Mouse (Mus musculus): ENCODE results near the gene Unc13a. TPM values are rescaled to one million over a fixed set of nuclear protein-coding genes. Genes with fewer than 3 reads are reported as not detected.

Unc13a gene
- polyA plus RNA-seq, 1 experiment from 2014 or later, result 0.46 TPM

- ATAC-seq (ENCODE audit: insufficient read depth), result no peak
- Histone ChIP-seq H3K4me2 (no peak overlapping the region), H3K36me3 (ENCODE audit: insufficient read depth) (no peaks in the 10 kb centered on the region), H3K27ac (ENCODE audit: low read depth) (no peak overlapping the region), H3K4me1 (ENCODE audit: insufficient read depth) (peaks cover 3% of the 10 kb centered on the region; the same call in 1 of the 2 replicates), H3K27me3 (ENCODE audit: insufficient read depth, low read length) (0 out of 2 replicates have a peak, but pooled peaks cover 16% of the 10 kb centered on the region), H3K9me3 (ENCODE audit: low read depth, low read length) (no peaks in the 10 kb centered on the region), H3K9ac (no peak overlapping the region), H3K4me3 (ENCODE audit: low read depth, low read length) (no peak overlapping the region)
- DNase-seq, result no peak
- 32% methylated on average over 1 of the region's 1 CpGs for WGBS
- TF ChIP-seq CTCF (IDR thresholded peaks at IDR 0.05; ENCODE audit: low read depth), result no peak
These were observed 4.7 kb downstream of the Unc13a start for GRCm38 (mm10) chr8:71666855-71667254.

- ATAC-seq (ENCODE audit: insufficient read depth) (peak; percentile 54), DNase-seq (peak; percentile 77)
- Histone ChIP-seq H3K4me1 (ENCODE audit: insufficient read depth) (peaks cover 3% of the 10 kb centered on the region; the same call in 1 of the 2 replicates), H3K4me2 (peak overlapping the region; percentile 50), H3K9ac (no peak overlapping the region), H3K27me3 (ENCODE audit: insufficient read depth, low read length) (peaks cover 12% of the 10 kb centered on the region; the same call in 1 of the 2 replicates), H3K36me3 (ENCODE audit: insufficient read depth) (no peaks in the 10 kb centered on the region), H3K9me3 (ENCODE audit: low read depth, low read length) (no peaks in the 10 kb centered on the region), H3K4me3 (ENCODE audit: low read depth, low read length) (peak overlapping the region; percentile 17), H3K27ac (ENCODE audit: low read depth) (no peak overlapping the region)
- no peak for TF ChIP-seq CTCF (IDR thresholded peaks at IDR 0.05; ENCODE audit: low read depth)
- 1% methylated on average over 22 of the region's 22 CpGs for WGBS
These were observed 6.0 kb downstream of the Unc13a start for GRCm38 (mm10) chr8:71665331-71666130.

GRCm38 (mm10) chr8:71660325-71661120 is 11.0 kb downstream of the Unc13a start:
- Histone ChIP-seq H3K4me3 (ENCODE audit: low read depth, low read length) (no peak overlapping the region), H3K9ac (no peak overlapping the region), H3K4me2 (no peak overlapping the region), H3K4me1 (ENCODE audit: insufficient read depth) (no peaks in the 10 kb centered on the region), H3K36me3 (ENCODE audit: insufficient read depth) (no peaks in the 10 kb centered on the region), H3K27ac (ENCODE audit: low read depth) (no peak overlapping the region), H3K27me3 (ENCODE audit: insufficient read depth, low read length) (peaks cover 35% of the 10 kb centered on the region), H3K9me3 (ENCODE audit: low read depth, low read length) (no peaks in the 10 kb centered on the region)
- TF ChIP-seq CTCF (IDR thresholded peaks at IDR 0.05; ENCODE audit: low read depth), result peak; percentile 96
- DNase-seq, result peak; percentile 95
- peak; percentile 67 for ATAC-seq (ENCODE audit: insufficient read depth)
- WGBS, result 8% methylated on average over 36 of the region's 36 CpGs

DNA sequence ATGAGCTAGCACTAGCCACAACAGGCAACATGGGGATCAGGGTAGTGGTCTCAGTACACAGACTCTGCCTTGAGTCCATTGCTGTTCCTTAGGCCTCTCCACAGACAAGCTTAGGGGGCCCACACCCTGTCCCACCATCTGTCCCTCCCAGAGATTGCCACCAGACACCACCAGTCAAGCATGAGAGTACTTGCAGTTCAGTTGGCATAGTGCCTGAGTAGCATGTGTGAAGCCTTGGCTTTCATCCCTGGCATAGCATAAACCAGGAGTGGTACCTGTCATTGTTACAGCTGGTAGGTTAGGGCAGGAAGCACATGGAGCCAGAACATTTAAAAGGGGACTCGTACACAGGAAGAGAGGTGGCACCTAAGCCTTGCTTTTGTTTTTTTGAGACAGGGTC is 11.8 kb downstream of the Unc13a start:
- Histone ChIP-seq H3K4me2 (no peak overlapping the region), H3K4me1 (ENCODE audit: insufficient read depth) (no peaks in the 10 kb centered on the region), H3K4me3 (ENCODE audit: low read depth, low read length) (no peak overlapping the region), H3K36me3 (ENCODE audit: insufficient read depth) (no peaks in the 10 kb centered on the region), H3K27me3 (ENCODE audit: insufficient read depth, low read length) (peaks cover 43% of the 10 kb centered on the region), H3K27ac (ENCODE audit: low read depth) (no peak overlapping the region), H3K9me3 (ENCODE audit: low read depth, low read length) (no peaks in the 10 kb centered on the region), H3K9ac (no peak overlapping the region)
- TF ChIP-seq CTCF (IDR thresholded peaks at IDR 0.05; ENCODE audit: low read depth), result no peak
- no peak for ATAC-seq (ENCODE audit: insufficient read depth)
- DNase-seq, result no peak
- WGBS, result 58% methylated on average over 1 of the region's 1 CpGs

DNA sequence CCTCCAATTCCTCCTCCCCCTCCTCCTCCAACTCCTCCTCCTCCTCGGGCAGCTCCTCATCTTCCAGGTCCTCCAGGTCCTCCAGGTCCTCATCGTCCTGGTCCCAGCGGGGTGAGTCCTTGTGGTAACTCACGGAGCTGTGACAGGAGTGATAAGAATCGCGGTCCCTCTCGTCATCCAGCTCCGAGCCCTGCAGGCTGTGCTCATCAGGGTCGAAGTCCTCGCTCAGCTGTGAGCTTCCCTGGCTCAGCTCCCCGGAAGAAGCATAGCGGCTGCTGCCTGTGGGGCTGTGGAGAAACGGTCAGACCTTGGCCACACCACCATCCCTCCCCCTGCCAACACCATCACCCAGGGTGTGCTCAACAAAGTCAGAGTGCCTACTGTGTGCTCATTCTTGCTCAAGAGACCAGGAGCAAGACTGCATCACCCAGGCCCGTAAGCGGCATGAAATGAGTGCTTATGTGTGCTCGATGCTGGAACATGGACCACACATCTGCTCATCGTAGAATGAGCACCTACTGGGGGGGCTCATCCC is 13.0 kb downstream of the Unc13a start:
- no peaks in the 10 kb centered on the region for H3K36me3 ChIP-seq (ENCODE audit: insufficient read depth)

GRCm38 (mm10) chr8:71657816-71658215 is 13.7 kb downstream of the Unc13a start:
- no peak for ATAC-seq (ENCODE audit: insufficient read depth)
- Histone ChIP-seq H3K4me3 (ENCODE audit: low read depth, low read length) (no peak overlapping the region), H3K9ac (no peak overlapping the region), H3K36me3 (ENCODE audit: insufficient read depth) (no peaks in the 10 kb centered on the region), H3K4me2 (no peak overlapping the region), H3K4me1 (ENCODE audit: insufficient read depth) (no peaks in the 10 kb centered on the region), H3K27me3 (ENCODE audit: insufficient read depth, low read length) (peaks cover 54% of the 10 kb centered on the region), H3K9me3 (ENCODE audit: low read depth, low read length) (no peaks in the 10 kb centered on the region), H3K27ac (ENCODE audit: low read depth) (no peak overlapping the region)
- TF ChIP-seq CTCF (IDR thresholded peaks at IDR 0.05; ENCODE audit: low read depth), result no peak
- WGBS, result 26% methylated on average over 9 of the region's 9 CpGs
- no peak for DNase-seq

More for the DNA sequence above, 13.0 kb downstream of the Unc13a start:
- no peak for ATAC-seq (ENCODE audit: insufficient read depth)
- Histone ChIP-seq H3K27me3 (ENCODE audit: insufficient read depth, low read length) (peaks cover 54% of the 10 kb centered on the region), H3K9ac (no peak overlapping the region), H3K27ac (ENCODE audit: low read depth) (no peak overlapping the region), H3K4me1 (ENCODE audit: insufficient read depth) (no peaks in the 10 kb centered on the region), H3K4me2 (no peak overlapping the region), H3K9me3 (ENCODE audit: low read depth, low read length) (no peaks in the 10 kb centered on the region), H3K4me3 (ENCODE audit: low read depth, low read length) (no peak overlapping the region)
- 27% methylated on average over 17 of the region's 17 CpGs for WGBS
- DNase-seq, result no peak
- no peak for TF ChIP-seq CTCF (IDR thresholded peaks at IDR 0.05; ENCODE audit: low read depth)

- DNase-seq, result peak; percentile 48
- H3K4me3 ChIP-seq (ENCODE audit: low read depth, low read length), result peak overlapping the region; percentile 8; the same call in 1 of the 2 replicates
These were observed 17.0 kb downstream of the Unc13a start for GRCm38 (mm10) chr8:71654600-71654999.

More at GRCm38 (mm10) chr8:71654600-71654999, 17.0 kb downstream of the Unc13a start:
- peak; percentile 50 for ATAC-seq (ENCODE audit: insufficient read depth)
- Histone ChIP-seq H3K36me3 (ENCODE audit: insufficient read depth) (no peaks in the 10 kb centered on the region), H3K9ac (no peak overlapping the region), H3K27ac (ENCODE audit: low read depth) (no peak overlapping the region), H3K27me3 (ENCODE audit: insufficient read depth, low read length) (peaks cover 48% of the 10 kb centered on the region), H3K4me1 (ENCODE audit: insufficient read depth) (no peaks in the 10 kb centered on the region), H3K9me3 (ENCODE audit: low read depth, low read length) (no peaks in the 10 kb centered on the region), H3K4me2 (peak overlapping the region; percentile 41)
- under 1% methylated on average over 24 of the region's 24 CpGs for WGBS
- TF ChIP-seq CTCF (IDR thresholded peaks at IDR 0.05; ENCODE audit: low read depth), result no peak
